In genomic region chr2:45438739-45439138, GRCm38 (mm10) we compare ENCODE assay signal across 19 mouse cellular contexts.
A peak's percentile ranks its signal among the peaks of the same experiment; 100 is the strongest.
DNase-seq lines count a peak whose midpoint lies in the region; ATAC-seq and TF ChIP-seq lines count a peak whose summit lies in the region.
"Had no signal": no experiment of that assay in that cellular context is flagged by ENCODE, and none has a peak within 500 bp of the region (broad histone marks: within the 10 kb centered on the region; RNA-seq: fewer than 3 reads in every experiment).

No protein-coding gene starts in this region.

- TF ChIP-seq CTCF in liver, adult 2 months (IDR thresholded peaks at IDR 0.05; ENCODE audit: low read depth, low read length), result no peak

- no peaks in the 10 kb centered on the region for H3K36me3 ChIP-seq in liver, adult 2 months (ENCODE audit: control insufficient read depth, insufficient read depth, low read length)
- no peaks in the 10 kb centered on the region for H3K36me3 ChIP-seq in heart, embryonic 12.5 days
- H3K36me3 ChIP-seq: embryonic facial prominence, embryonic 12.5 days; forebrain, embryonic 15.5 days; heart, embryonic 10.5 days; heart, embryonic 15.5 days; hindbrain, embryonic 13.5 days had no signal

- H3K79me2 ChIP-seq in liver, adult 2 months (ENCODE audit: control insufficient read depth, insufficient read depth, low read length), result no peaks in the 10 kb centered on the region

- ATAC-seq in heart, embryonic 12.5 days (ENCODE audit: insufficient number of reproducible peaks, low FRiP score), result no peak
- ATAC-seq: forebrain, embryonic 15.5 days; hindbrain, postnatal 0 days had no signal

- no peak overlapping the region for H3K9ac ChIP-seq in liver, adult 2 months (ENCODE audit: low read depth, low read length)
- no peak overlapping the region for H3K9ac ChIP-seq in heart, embryonic 12.5 days
- H3K9ac ChIP-seq: embryonic facial prominence, embryonic 12.5 days; forebrain, embryonic 15.5 days; heart, embryonic 15.5 days; hindbrain, embryonic 13.5 days had no signal

- WGBS in liver, adult 2 months, result 72% methylated on average over 9 of the region's 9 CpGs
- 78% methylated on average over 9 of the region's 9 CpGs for WGBS in heart, embryonic 12.5 days

- DNase-seq in liver, adult 2 months (ENCODE audit: extremely low read depth, low read depth, low spot score), result peak; percentile 47
- no peak for DNase-seq in liver
- DNase-seq in lung, postnatal 10 days, result peak; percentile 45
- DNase-seq in MN1 (ENCODE audit: low spot score), result no peak
- DNase-seq: adrenal gland, postnatal 36 days; cerebellum, adult 11-12 months; cerebellum, adult 9-10 months; cerebellum, postnatal 25 days; gastrocnemius, postnatal 10 days; heart, adult 18-20 months; heart, postnatal 14 days had no signal

- no peaks in the 10 kb centered on the region for H3K9me3 ChIP-seq in heart, embryonic 12.5 days (replicated peaks)
- H3K9me3 ChIP-seq: embryonic facial prominence, embryonic 12.5 days; forebrain, embryonic 15.5 days; heart, embryonic 10.5 days; heart, embryonic 15.5 days; hindbrain, embryonic 13.5 days had no signal

- TF ChIP-seq POLR2A in liver, adult 2 months (IDR thresholded peaks at IDR 0.05; ENCODE audit: extremely low read depth, insufficient read depth, low read length), result no peak

- H3K4me3 ChIP-seq in liver, adult 2 months (ENCODE audit: insufficient read depth, low read depth, low read length), result no peak overlapping the region
- no peak overlapping the region for H3K4me3 ChIP-seq in brown adipose tissue, adult 24 weeks (ENCODE audit: insufficient read depth, low read depth, low read length)
- H3K4me3 ChIP-seq in heart, embryonic 12.5 days, result no peak overlapping the region
- H3K4me3 ChIP-seq: embryonic facial prominence, embryonic 12.5 days; forebrain, embryonic 15.5 days; heart, embryonic 10.5 days; heart, embryonic 15.5 days; hindbrain, embryonic 13.5 days had no signal

- no peak overlapping the region for H3K4me2 ChIP-seq in heart, embryonic 12.5 days
- H3K4me2 ChIP-seq: embryonic facial prominence, embryonic 12.5 days; forebrain, embryonic 15.5 days; heart, embryonic 15.5 days; hindbrain, embryonic 13.5 days had no signal

- H3K27ac ChIP-seq in liver, adult 2 months (replicated peaks; ENCODE audit: insufficient read depth, low read depth, low read length), result no peak overlapping the region
- H3K27ac ChIP-seq in brown adipose tissue, adult 24 weeks (replicated peaks; ENCODE audit: low read depth, low read length), result peak overlapping the region; percentile 92
- no peak overlapping the region for H3K27ac ChIP-seq in heart, embryonic 12.5 days (ENCODE audit: poor library complexity, severe bottlenecking)
- H3K27ac ChIP-seq: embryonic facial prominence, embryonic 12.5 days; forebrain, embryonic 15.5 days; heart, embryonic 10.5 days; heart, embryonic 15.5 days; hindbrain, embryonic 13.5 days; hindbrain, postnatal 0 days had no signal

- peaks cover 5% of the 10 kb centered on the region; the same call in 1 of the 2 replicates for H3K4me1 ChIP-seq in liver, adult 2 months (ENCODE audit: control insufficient read depth, insufficient read depth, low read length)
- H3K4me1 ChIP-seq in brown adipose tissue, adult 24 weeks (ENCODE audit: control insufficient read depth, insufficient read depth, insufficient read length, low read length), result no peaks in the 10 kb centered on the region
- H3K4me1 ChIP-seq in heart, embryonic 12.5 days (replicated peaks), result no peaks in the 10 kb centered on the region
- H3K4me1 ChIP-seq: heart, embryonic 10.5 days had no signal

- no peaks in the 10 kb centered on the region for H3K27me3 ChIP-seq in liver, adult 2 months (ENCODE audit: control insufficient read depth, insufficient read depth, low read length)
- no peaks in the 10 kb centered on the region for H3K27me3 ChIP-seq in heart, embryonic 12.5 days (replicated peaks)
- H3K27me3 ChIP-seq: embryonic facial prominence, embryonic 12.5 days; forebrain, embryonic 15.5 days; heart, embryonic 15.5 days; hindbrain, embryonic 13.5 days had no signal

Comparison
In these comparisons a context has a peak if more than half of its experiments do, and no peak if none do; other contexts are left out.
1. DNase-seq: peak in liver, adult 2 months (single experiment) and lung, postnatal 10 days (single experiment); none in liver (single experiment) and MN1 (single experiment).